8 mouse cellular contexts compared by ENCODE assay signal in genomic region chr3:79590863-79591792, GRCm38 (mm10). TPM values are rescaled to one million over a fixed set of nuclear protein-coding genes. Genes with fewer than 3 reads are reported as not detected.
DNase-seq lines count a peak whose midpoint lies in the region; ATAC-seq and TF ChIP-seq lines count a peak whose summit lies in the region.

TSS of gene Ppid (plus strand) at chr3:79591342.

- peaks cover 18% of the 10 kb centered on the region for H3K36me3 ChIP-seq in forebrain, postnatal 0 days (ENCODE audit: insufficient read depth)

- peak; percentile 93 for ATAC-seq in forebrain, postnatal 0 days
- peak; percentile 84 to 93 for ATAC-seq in hematopoietic stem cell, adult 5-6 weeks (replicated peaks in 1 of 2; ENCODE audit: insufficient read depth in 1 of 2, low FRiP score in 2 of 2, low TSS enrichment in 1 of 2, low read depth in 1 of 2, poor library complexity in 2 of 2, severe bottlenecking in 2 of 2)

- peak within 1 kb of the TSS; percentile 53; the same call in 1 of the 2 replicates for H3K27ac ChIP-seq in cerebellum, adult 2 months (ENCODE audit: insufficient read depth, low read length)
- peak within 1 kb of the TSS; percentile 78 for H3K27ac ChIP-seq in forebrain, postnatal 0 days (ENCODE audit: low read depth, low read length)

- peak within 1 kb of the TSS; percentile 75 for H3K9ac ChIP-seq in forebrain, postnatal 0 days

- peak within 1 kb of the TSS; percentile 57 for H3K4me2 ChIP-seq in forebrain, postnatal 0 days (ENCODE audit: low read depth)

- H3K9me3 ChIP-seq in forebrain, postnatal 0 days (ENCODE audit: low read length) = no peaks in the 10 kb centered on the region

- peak; percentile 73; the same call in 1 of the 2 replicates for TF ChIP-seq POLR2A in cerebellum, adult 2 months (IDR thresholded peaks at IDR 0.05; ENCODE audit: borderline replicate concordance, insufficient read depth, low read length)

- peak; percentile 86 for DNase-seq in MEL-GATA-1-ER (ENCODE audit: extremely low read depth, low read depth)
- DNase-seq in cerebellum, adult 2 months = peak; percentile 80
- DNase-seq in forebrain, postnatal 0 days = peak; percentile 91
- peak; percentile 69 to 81 for DNase-seq in layer of hippocampus, postnatal 10 days (ENCODE audit: low spot score in 2 of 2)
- peak; percentile 84 for DNase-seq in lung, postnatal 10 days
- peak; percentile 65 for DNase-seq in retina, adult 2 months (ENCODE audit: low read depth, low spot score)
- peak; percentile 69 to 75 for DNase-seq in thymus, postnatal 36 days

- no peaks in the 10 kb centered on the region for H3K27me3 ChIP-seq in cerebellum, adult 2 months (ENCODE audit: control insufficient read depth, insufficient read depth, low read length)
- H3K27me3 ChIP-seq in forebrain, postnatal 0 days (ENCODE audit: insufficient read depth, low read length) = no peaks in the 10 kb centered on the region

- TF ChIP-seq CTCF in cerebellum, adult 2 months (IDR thresholded peaks at IDR 0.05; ENCODE audit: borderline replicate concordance, insufficient read depth, low read depth, low read length) = no peak
- TF ChIP-seq CTCF in forebrain, postnatal 0 days (IDR thresholded peaks at IDR 0.05; ENCODE audit: low read depth) = peak; percentile 42

- H3K4me3 ChIP-seq in cerebellum, adult 2 months (replicated peaks; ENCODE audit: insufficient read depth, low read depth, low read length) = peak within 1 kb of the TSS; percentile 94
- H3K4me3 ChIP-seq in forebrain, postnatal 0 days (ENCODE audit: low read depth, low read length) = peak within 1 kb of the TSS; percentile 64

- no peaks in the 10 kb centered on the region; the same call in 1 of the 2 replicates for H3K4me1 ChIP-seq in cerebellum, adult 2 months (ENCODE audit: control insufficient read depth, insufficient read depth, low read length)
- H3K4me1 ChIP-seq in forebrain, postnatal 0 days (ENCODE audit: insufficient read depth) = 0 out of 2 replicates have a peak, but pooled peaks cover 3% of the 10 kb centered on the region

- 3% methylated on average over 63 of the region's 63 CpGs for WGBS in cerebellum, adult 2 months
- WGBS in forebrain, postnatal 0 days = 6% methylated on average over 63 of the region's 63 CpGs

RNA-seq across cellular contexts. Expression of gene Ppid, which starts in this region (rescaled TPM):
- polyA plus RNA-seq in cerebellum, adult 2 months (2012; rRNA removed) = 71.7 and 74.2 TPM in 2 replicates
- 90.5 and 106 TPM in 2 replicates for total RNA-seq in forebrain, postnatal 0 days (2014; rRNA removed)
- polyA plus RNA-seq in forebrain, postnatal 0 days (2015; fragmentation: Nextera tagmentation; extraction: Ambion mirVana) = 132 and 135 TPM in 2 replicates
- 255 and 303 TPM in 2 replicates for total RNA-seq in hematopoietic stem cell, adult 5-6 weeks (2017)
- 10 to 100 TPM; 71.5 to 79.5 TPM for total RNA-seq in layer of hippocampus, postnatal 10 days (2021)

Comparison
In these comparisons a context has a peak if more than half of its experiments do, and no peak if none do; other contexts are left out.
1. Peak in every context shown above with its lines: DNase-seq, ATAC-seq, H3K4me3 ChIP-seq and H3K27ac ChIP-seq.